Mouse (Mus musculus) intestine, embryonic 14.5 days (tissue): Measurements from ENCODE around the gene Zcchc14. TPM values are rescaled to one million over a fixed set of nuclear protein-coding genes. Genes with fewer than 3 reads are reported as not detected.

Source experiments
- ATAC-seq: fragments of 200-750 bp; cut with Nextera tagmentation; replicated peaks from 2 replicates; pipeline ENCODE4 v1.8.0; 2017; ENCODE audit warnings: low read depth, moderate number of reproducible peaks, moderate TSS enrichment, moderate library complexity; ENCODE audit not compliant: low FRiP score, low TSS enrichment
- DNase-seq: peaks from one replicate; pipeline ENCODE4 v3.0.0-alpha.2; 2018; ENCODE audit warnings: low spot score
- H3K27ac ChIP-seq: fragments of 300-500 bp; sonication (generic); 2 replicates; pipeline ENCODE4 v1.5.1; 2014; ENCODE audit warnings: low read depth, mild to moderate bottlenecking, control low read depth
- H3K27me3 ChIP-seq: fragments of 300-500 bp; sonication (generic); replicated peaks from 2 replicates; pipeline ENCODE4 v1.6.1; 2014; ENCODE audit warnings: low read length, control low read depth; ENCODE audit not compliant: control insufficient read depth, insufficient read depth
- H3K36me3 ChIP-seq: fragments of 300-500 bp; sonication (generic); 2 replicates; pipeline ENCODE4 v1.6.1; 2014; ENCODE audit warnings: low read length, control low read depth; ENCODE audit not compliant: control insufficient read depth, insufficient read depth
- H3K4me1 ChIP-seq: fragments of 300-500 bp; sonication (generic); replicated peaks from 2 replicates; pipeline ENCODE4 v1.6.1; 2014; ENCODE audit warnings: low read length, control low read depth, mixed read lengths; ENCODE audit not compliant: control insufficient read depth, insufficient read depth
- H3K4me2 ChIP-seq: fragments of 300-500 bp; sonication (generic); 2 replicates; pipeline ENCODE4 v1.6.1; 2014; ENCODE audit warnings: low read length
- H3K4me3 ChIP-seq: fragments of 300-500 bp; sonication (generic); 2 replicates; pipeline ENCODE4 v1.5.1; 2014; ENCODE audit warnings: low read depth, low read length, control low read depth, mixed read lengths
- H3K9ac ChIP-seq: fragments of 300-500 bp; sonication (generic); 2 replicates; pipeline ENCODE4 v1.6.1; 2014; ENCODE audit warnings: mild to moderate bottlenecking, low read length
- H3K9me3 ChIP-seq: fragments of 300-500 bp; sonication (generic); 2 replicates; pipeline ENCODE4 v1.6.1; 2016; ENCODE audit warnings: low read length, control low read depth; ENCODE audit not compliant: control insufficient read depth
- WGBS: fragments of 180-500 bp; shearing (Covaris S2); extraction: QIAGEN DNeasy Blood & Tissue Kit; methylation state at CpG from one replicate; pipeline ENCODE4 v1.1.7; 2014; 5-methylcytosine and 5-hydroxymethylcytosine counted together
- polyA plus RNA-seq: library from polyadenylated mRNA; unstranded; fragments of >200 nt; fragmentation: Nextera tagmentation; extraction: Ambion mirVana; gene quantifications from 2 replicates; pipeline ENCODE4 v1.2.1, GENCODE M21; 2014

Zcchc14 gene
- polyA plus RNA-seq, 1 experiment from 2014 or later: 21.9 TPM

GRCm38 (mm10) chr8:121562941-121563351 lies 89.8 kb downstream of the Zcchc14 start:
- H3K4me3 ChIP-seq: no peak overlapping the region
- no peak for DNase-seq

GRCm38 (mm10) chr8:121561636-121562345 lies 90.9 kb downstream of the Zcchc14 start:
- Histone ChIP-seq H3K36me3 (peaks cover 25% of the 10 kb centered on the region), H3K4me2 (no peak overlapping the region), H3K27me3 (no peaks in the 10 kb centered on the region), H3K4me1 (no peaks in the 10 kb centered on the region), H3K4me3 (no peak overlapping the region), H3K9me3 (no peaks in the 10 kb centered on the region), H3K9ac (no peak overlapping the region), H3K27ac (no peak overlapping the region)
- DNase-seq: no peak
- 80% methylated on average over 16 of the region's 16 CpGs for WGBS
- ATAC-seq: no peak

More at GRCm38 (mm10) chr8:121562941-121563351, 89.8 kb downstream of the Zcchc14 start:
- Histone ChIP-seq H3K4me1 (no peaks in the 10 kb centered on the region), H3K36me3 (peaks cover 25% of the 10 kb centered on the region), H3K9ac (no peak overlapping the region), H3K27me3 (no peaks in the 10 kb centered on the region), H3K9me3 (no peaks in the 10 kb centered on the region), H3K4me2 (no peak overlapping the region), H3K27ac (no peak overlapping the region)
- WGBS: 80% methylated on average over 9 of the region's 9 CpGs
- no peak for ATAC-seq

GRCm38 (mm10) chr8:121560432-121561100 lies 92.1 kb downstream of the Zcchc14 start:
- no peak overlapping the region for H3K4me3 ChIP-seq
- no peak overlapping the region for H3K9ac ChIP-seq
- no peak overlapping the region for H3K4me2 ChIP-seq
- ATAC-seq: no peak
- H3K36me3 ChIP-seq: peaks cover 20% of the 10 kb centered on the region
- DNase-seq: no peak
- no peaks in the 10 kb centered on the region for H3K4me1 ChIP-seq
- H3K27me3 ChIP-seq: no peaks in the 10 kb centered on the region
- H3K9me3 ChIP-seq: no peaks in the 10 kb centered on the region
- 94% methylated on average over 7 of the region's 7 CpGs for WGBS
- no peak overlapping the region for H3K27ac ChIP-seq

GRCm38 (mm10) chr8:121559801-121560200 lies 92.9 kb downstream of the Zcchc14 start:
- no peak for ATAC-seq
- no peak overlapping the region for H3K9ac ChIP-seq
- H3K27ac ChIP-seq: no peak overlapping the region
- H3K4me2 ChIP-seq: no peak overlapping the region
- H3K27me3 ChIP-seq: no peaks in the 10 kb centered on the region
- H3K4me3 ChIP-seq: no peak overlapping the region
- peaks cover 24% of the 10 kb centered on the region for H3K36me3 ChIP-seq
- no peaks in the 10 kb centered on the region for H3K4me1 ChIP-seq
- no peak for DNase-seq
- WGBS: 94% methylated on average over 12 of the region's 12 CpGs
- H3K9me3 ChIP-seq: no peaks in the 10 kb centered on the region

- no peak overlapping the region for H3K4me2 ChIP-seq
- H3K36me3 ChIP-seq: peaks cover 37% of the 10 kb centered on the region
- ATAC-seq: no peak
- no peaks in the 10 kb centered on the region for H3K4me1 ChIP-seq
- H3K27ac ChIP-seq: no peak overlapping the region
- DNase-seq: no peak
- H3K4me3 ChIP-seq: no peak overlapping the region
- 86% methylated on average over 16 of the region's 16 CpGs for WGBS
- H3K9me3 ChIP-seq: no peaks in the 10 kb centered on the region
- no peaks in the 10 kb centered on the region for H3K27me3 ChIP-seq
- H3K9ac ChIP-seq: no peak overlapping the region
Observed at GRCm38 (mm10) chr8:121558538-121558937, 94.2 kb downstream of the Zcchc14 start.

GRCm38 (mm10) chr8:121557746-121558145 lies 95.0 kb downstream of the Zcchc14 start:
- no peak overlapping the region for H3K27ac ChIP-seq
- no peak overlapping the region for H3K4me3 ChIP-seq
- no peaks in the 10 kb centered on the region for H3K9me3 ChIP-seq
- WGBS: 82% methylated on average over 11 of the region's 11 CpGs
- ATAC-seq (no peak), DNase-seq (no peak)
- H3K4me2 ChIP-seq: no peak overlapping the region
- no peaks in the 10 kb centered on the region for H3K4me1 ChIP-seq
- peaks cover 43% of the 10 kb centered on the region for H3K36me3 ChIP-seq
- H3K9ac ChIP-seq: no peak overlapping the region
- H3K27me3 ChIP-seq: no peaks in the 10 kb centered on the region

GRCm38 (mm10) chr8:121553831-121554475 lies 98.7 kb downstream of the Zcchc14 start:
- Histone ChIP-seq H3K36me3 (peaks cover 54% of the 10 kb centered on the region), H3K4me1 (no peaks in the 10 kb centered on the region), H3K9ac (no peak overlapping the region), H3K9me3 (no peaks in the 10 kb centered on the region), H3K4me2 (no peak overlapping the region), H3K27me3 (no peaks in the 10 kb centered on the region), H3K4me3 (no peak overlapping the region), H3K27ac (no peak overlapping the region)
- ATAC-seq (no peak), DNase-seq (no peak)
- WGBS: 94% methylated on average over 32 of the region's 32 CpGs

- peaks cover 45% of the 10 kb centered on the region for H3K36me3 ChIP-seq
- no peak for ATAC-seq
Observed at GRCm38 (mm10) chr8:121552506-121552905, 100.2 kb downstream of the Zcchc14 start.

More at GRCm38 (mm10) chr8:121552506-121552905, 100.2 kb downstream of the Zcchc14 start:
- H3K4me3 ChIP-seq: no peak overlapping the region
- 88% methylated on average over 8 of the region's 9 CpGs for WGBS
- no peak overlapping the region for H3K27ac ChIP-seq
- no peak overlapping the region for H3K4me2 ChIP-seq
- no peaks in the 10 kb centered on the region for H3K9me3 ChIP-seq
- H3K4me1 ChIP-seq: no peaks in the 10 kb centered on the region
- H3K27me3 ChIP-seq: no peaks in the 10 kb centered on the region
- no peak for DNase-seq
- no peak overlapping the region for H3K9ac ChIP-seq
